Mouse (Mus musculus): ENCODE data around the gene Chmp1a.

The Chmp1a gene

GRCm38 (mm10) chr8:123156070-123156773 is 56.3 kb downstream of the Chmp1a start:
- no peak for DNase-seq (ENCODE audit: low spot score in 2 of 2)

GRCm38 (mm10) chr8:123155177-123155576 is 57.4 kb downstream of the Chmp1a start:
- no peak for DNase-seq (ENCODE audit: low spot score in 2 of 2)

All from thymus, postnatal 10 days (tissue).